Comparison of ENCODE assay signal across 27 mouse cellular contexts in genomic region chr11:101614116-101614515, GRCm38 (mm10). TPM values are rescaled to one million over a fixed set of nuclear protein-coding genes. Genes with fewer than 3 reads are reported as not detected.
DNase-seq lines count a peak whose midpoint lies in the region; ATAC-seq and TF ChIP-seq lines count a peak whose summit lies in the region.
"Had no signal": no experiment of that assay in that cellular context is flagged by ENCODE, and none has a peak within 500 bp of the region (broad histone marks: within the 10 kb centered on the region; RNA-seq: fewer than 3 reads in every experiment).

No protein-coding gene starts in this region.

- 0 out of 2 replicates have a peak overlapping the region, but pooled peaks have one; percentile 19 for H3K27ac ChIP-seq in forebrain, embryonic 12.5 days
- H3K27ac ChIP-seq in forebrain, postnatal 0 days (ENCODE audit: low read depth, low read length), result no peak overlapping the region
- H3K27ac ChIP-seq in forebrain, embryonic 15.5 days (replicated peaks), result 0 out of 2 replicates have a peak overlapping the region, but pooled peaks have one; percentile 30
- H3K27ac ChIP-seq in forebrain, embryonic 10.5 days, result no peak overlapping the region
- H3K27ac ChIP-seq in midbrain, embryonic 12.5 days (replicated peaks), result 0 out of 2 replicates have a peak overlapping the region, but pooled peaks have one; percentile 2
- no peak overlapping the region for H3K27ac ChIP-seq in midbrain, embryonic 16.5 days (ENCODE audit: low read length)
- H3K27ac ChIP-seq: heart, embryonic 15.5 days; hindbrain, embryonic 10.5 days; hindbrain, embryonic 13.5 days had no signal

- no peak overlapping the region for H3K4me2 ChIP-seq in forebrain, embryonic 12.5 days
- H3K4me2 ChIP-seq in forebrain, postnatal 0 days (ENCODE audit: low read depth), result no peak overlapping the region
- H3K4me2 ChIP-seq in forebrain, embryonic 15.5 days (replicated peaks), result no peak overlapping the region
- H3K4me2 ChIP-seq in midbrain, embryonic 12.5 days (replicated peaks), result no peak overlapping the region
- no peak overlapping the region for H3K4me2 ChIP-seq in midbrain, embryonic 16.5 days (ENCODE audit: low read length)
- H3K4me2 ChIP-seq: heart, embryonic 12.5 days; heart, embryonic 15.5 days; hindbrain, embryonic 13.5 days had no signal

- ATAC-seq in forebrain, embryonic 12.5 days (ENCODE audit: low FRiP score), result no peak
- ATAC-seq in forebrain, postnatal 0 days, result no peak
- ATAC-seq in forebrain, embryonic 15.5 days (replicated peaks), result no peak
- ATAC-seq in midbrain, embryonic 12.5 days (ENCODE audit: low FRiP score, low read depth), result no peak
- no peak for ATAC-seq in midbrain, embryonic 16.5 days
- ATAC-seq: activated CD4-positive, CD25-positive, alpha-beta regulatory T cell, adult 4 months; hindbrain, embryonic 16.5 days had no signal

- TF ChIP-seq CTCF in forebrain, postnatal 0 days (IDR thresholded peaks at IDR 0.05; ENCODE audit: low read depth), result no peak

- peaks cover 40% of the 10 kb centered on the region for H3K4me1 ChIP-seq in forebrain, embryonic 12.5 days
- H3K4me1 ChIP-seq in forebrain, postnatal 0 days (ENCODE audit: insufficient read depth), result peaks cover 18% of the 10 kb centered on the region
- H3K4me1 ChIP-seq in forebrain, embryonic 15.5 days, result peaks cover 38% of the 10 kb centered on the region
- H3K4me1 ChIP-seq in forebrain, embryonic 10.5 days, result peaks cover 54% of the 10 kb centered on the region
- H3K4me1 ChIP-seq in midbrain, embryonic 12.5 days, result peaks cover 37% of the 10 kb centered on the region
- peaks cover 17% of the 10 kb centered on the region for H3K4me1 ChIP-seq in midbrain, embryonic 16.5 days (ENCODE audit: control insufficient read depth, insufficient read depth, low read length)

- H3K9me3 ChIP-seq in forebrain, embryonic 12.5 days, result no peaks in the 10 kb centered on the region
- no peaks in the 10 kb centered on the region for H3K9me3 ChIP-seq in forebrain, postnatal 0 days (ENCODE audit: low read length)
- H3K9me3 ChIP-seq in forebrain, embryonic 15.5 days, result no peaks in the 10 kb centered on the region
- no peaks in the 10 kb centered on the region for H3K9me3 ChIP-seq in forebrain, embryonic 10.5 days
- H3K9me3 ChIP-seq in midbrain, embryonic 12.5 days, result no peaks in the 10 kb centered on the region
- H3K9me3 ChIP-seq in midbrain, embryonic 16.5 days (replicated peaks; ENCODE audit: control insufficient read depth, low read length, poor library complexity, severe bottlenecking), result no peaks in the 10 kb centered on the region
- H3K9me3 ChIP-seq: heart, embryonic 12.5 days; heart, embryonic 15.5 days; hindbrain, embryonic 10.5 days; hindbrain, embryonic 13.5 days had no signal

- no peaks in the 10 kb centered on the region for H3K36me3 ChIP-seq in forebrain, embryonic 12.5 days (replicated peaks)
- H3K36me3 ChIP-seq in forebrain, postnatal 0 days (ENCODE audit: insufficient read depth), result no peaks in the 10 kb centered on the region
- no peaks in the 10 kb centered on the region for H3K36me3 ChIP-seq in forebrain, embryonic 15.5 days
- no peaks in the 10 kb centered on the region for H3K36me3 ChIP-seq in forebrain, embryonic 10.5 days (replicated peaks)
- H3K36me3 ChIP-seq in midbrain, embryonic 12.5 days, result no peaks in the 10 kb centered on the region
- no peaks in the 10 kb centered on the region for H3K36me3 ChIP-seq in midbrain, embryonic 16.5 days (ENCODE audit: control insufficient read depth, insufficient read depth, low read length)
- H3K36me3 ChIP-seq: heart, embryonic 12.5 days; heart, embryonic 15.5 days; hindbrain, embryonic 10.5 days; hindbrain, embryonic 13.5 days had no signal

- H3K9ac ChIP-seq in forebrain, embryonic 12.5 days, result no peak overlapping the region
- no peak overlapping the region for H3K9ac ChIP-seq in forebrain, postnatal 0 days
- H3K9ac ChIP-seq in forebrain, embryonic 15.5 days (replicated peaks), result no peak overlapping the region
- H3K9ac ChIP-seq in midbrain, embryonic 12.5 days (replicated peaks), result no peak overlapping the region
- no peak overlapping the region for H3K9ac ChIP-seq in midbrain, embryonic 16.5 days (ENCODE audit: low read depth, low read length)
- H3K9ac ChIP-seq: heart, embryonic 12.5 days; heart, embryonic 15.5 days; hindbrain, embryonic 13.5 days had no signal

- WGBS in forebrain, embryonic 12.5 days, result 33% methylated on average over 4 of the region's 4 CpGs
- 20% methylated on average over 4 of the region's 4 CpGs for WGBS in forebrain, postnatal 0 days
- WGBS in forebrain, embryonic 15.5 days, result 21% methylated on average over 4 of the region's 4 CpGs
- 65% methylated on average over 4 of the region's 4 CpGs for WGBS in forebrain, embryonic 10.5 days
- WGBS in midbrain, embryonic 12.5 days, result 41% methylated on average over 4 of the region's 4 CpGs
- WGBS in midbrain, embryonic 16.5 days, result 25% methylated on average over 4 of the region's 4 CpGs

- no peak for DNase-seq in forebrain, postnatal 0 days
- DNase-seq in forebrain, embryonic 10.5 days (ENCODE audit: extremely low spot score, low spot score), result no peak
- peak; percentile 43 for DNase-seq in retina, postnatal 7 days (ENCODE audit: low read depth, low spot score)
- no peak for DNase-seq in retina, embryonic 14.5 days (ENCODE audit: low spot score)
- DNase-seq: adrenal gland, adult 8-10 months; adrenal gland, postnatal 25 days; cerebellum, adult 18-20 months; cerebellum, adult 9-10 months; cerebellum, postnatal 14 days; gastrocnemius, postnatal 25 days; heart, adult 18-20 months; heart, postnatal 10 days; heart, postnatal 36 days had no signal

- H3K4me3 ChIP-seq in forebrain, embryonic 12.5 days (replicated peaks), result no peak overlapping the region
- H3K4me3 ChIP-seq in forebrain, postnatal 0 days (ENCODE audit: low read depth, low read length), result no peak overlapping the region
- H3K4me3 ChIP-seq in forebrain, embryonic 15.5 days, result no peak overlapping the region
- no peak overlapping the region for H3K4me3 ChIP-seq in forebrain, embryonic 10.5 days
- no peak overlapping the region for H3K4me3 ChIP-seq in midbrain, embryonic 12.5 days
- no peak overlapping the region for H3K4me3 ChIP-seq in midbrain, embryonic 16.5 days (ENCODE audit: low read depth, low read length)
- H3K4me3 ChIP-seq: heart, embryonic 12.5 days; heart, embryonic 15.5 days; hindbrain, embryonic 10.5 days; hindbrain, embryonic 13.5 days had no signal

- no peaks in the 10 kb centered on the region for H3K27me3 ChIP-seq in forebrain, embryonic 12.5 days
- no peaks in the 10 kb centered on the region for H3K27me3 ChIP-seq in forebrain, postnatal 0 days (ENCODE audit: insufficient read depth, low read length)
- H3K27me3 ChIP-seq in forebrain, embryonic 15.5 days, result no peaks in the 10 kb centered on the region
- no peaks in the 10 kb centered on the region for H3K27me3 ChIP-seq in forebrain, embryonic 10.5 days (ENCODE audit: poor library complexity, severe bottlenecking)
- peaks cover 9% of the 10 kb centered on the region; the same call in 1 of the 2 replicates for H3K27me3 ChIP-seq in midbrain, embryonic 12.5 days
- no peaks in the 10 kb centered on the region for H3K27me3 ChIP-seq in midbrain, embryonic 16.5 days (ENCODE audit: control insufficient read depth, insufficient read depth, low read depth, low read length)
- H3K27me3 ChIP-seq: heart, embryonic 15.5 days had no signal

RNA-seq across cellular contexts. Expression of gene Rdm1, which starts 12.9 kb away (rescaled TPM):
- polyA plus RNA-seq in forebrain, embryonic 12.5 days (2016; fragmentation: Nextera tagmentation; extraction: Ambion mirVana), result 50.9 and 58.5 TPM in 2 replicates
- total RNA-seq in forebrain, postnatal 0 days (2014; rRNA removed), result 4.4 and 5.2 TPM in 2 replicates
- polyA plus RNA-seq in forebrain, postnatal 0 days (2015; fragmentation: Nextera tagmentation; extraction: Ambion mirVana), result 8.6 and 9.0 TPM in 2 replicates
- polyA plus RNA-seq in forebrain, embryonic 15.5 days (2015; fragmentation: Nextera tagmentation; extraction: Ambion mirVana), result 31.0 and 34.6 TPM in 2 replicates
- 30.7 and 33.9 TPM in 2 replicates for polyA plus RNA-seq in forebrain, embryonic 10.5 days (2016; fragmentation: Nextera tagmentation; extraction: Ambion mirVana)
- polyA plus RNA-seq in midbrain, embryonic 12.5 days (2016; fragmentation: Nextera tagmentation; extraction: Ambion mirVana), result 41.9 and 48.9 TPM in 2 replicates
- 10.6 and 10.7 TPM in 2 replicates for polyA plus RNA-seq in midbrain, embryonic 16.5 days (2015; fragmentation: Nextera tagmentation; extraction: Ambion mirVana)

RNA-seq across cellular contexts. Expression of gene Gm11634, which starts 15.1 kb away (rescaled TPM):
- polyA plus RNA-seq in forebrain, embryonic 12.5 days (2016; fragmentation: Nextera tagmentation; extraction: Ambion mirVana), result not detected in 2 replicates
- not detected in 2 replicates for total RNA-seq in forebrain, postnatal 0 days (2014; rRNA removed)
- polyA plus RNA-seq in forebrain, postnatal 0 days (2015; fragmentation: Nextera tagmentation; extraction: Ambion mirVana), result not detected in 2 replicates
- not detected in 2 replicates for polyA plus RNA-seq in forebrain, embryonic 15.5 days (2015; fragmentation: Nextera tagmentation; extraction: Ambion mirVana)
- polyA plus RNA-seq in forebrain, embryonic 10.5 days (2016; fragmentation: Nextera tagmentation; extraction: Ambion mirVana), result not detected in 2 replicates
- not detected in 2 replicates for polyA plus RNA-seq in midbrain, embryonic 12.5 days (2016; fragmentation: Nextera tagmentation; extraction: Ambion mirVana)
- polyA plus RNA-seq in midbrain, embryonic 16.5 days (2015; fragmentation: Nextera tagmentation; extraction: Ambion mirVana), result not detected in 2 replicates
- total RNA-seq: adrenal gland, adult 8-10 months; adrenal gland, postnatal 25 days; ES-E14; gastrocnemius, adult 8-10 months; gastrocnemius, postnatal 25 days; heart, adult 18-20 months; heart, postnatal 10 days; heart, postnatal 36 days had no signal
- polyA plus RNA-seq: activated CD4-positive, CD25-positive, alpha-beta regulatory T cell, adult 4 months; embryonic facial prominence, embryonic 11.5 days; embryonic facial prominence, embryonic 14.5 days; heart, embryonic 12.5 days; heart, embryonic 15.5 days; hindbrain, embryonic 10.5 days; hindbrain, embryonic 13.5 days; hindbrain, embryonic 16.5 days had no signal

RNA-seq across cellular contexts. Expression of gene Tmem106a, which starts 32.1 kb away (rescaled TPM):
- 1.8 and 3.0 TPM in 2 replicates for polyA plus RNA-seq in forebrain, embryonic 12.5 days (2016; fragmentation: Nextera tagmentation; extraction: Ambion mirVana)
- 0.77 and 3.5 TPM in 2 replicates for total RNA-seq in forebrain, postnatal 0 days (2014; rRNA removed)
- 2.5 and 3.4 TPM in 2 replicates for polyA plus RNA-seq in forebrain, postnatal 0 days (2015; fragmentation: Nextera tagmentation; extraction: Ambion mirVana)
- polyA plus RNA-seq in forebrain, embryonic 15.5 days (2015; fragmentation: Nextera tagmentation; extraction: Ambion mirVana), result 2.0 and 2.3 TPM in 2 replicates
- 1.5 and 1.8 TPM in 2 replicates for polyA plus RNA-seq in forebrain, embryonic 10.5 days (2016; fragmentation: Nextera tagmentation; extraction: Ambion mirVana)
- polyA plus RNA-seq in midbrain, embryonic 12.5 days (2016; fragmentation: Nextera tagmentation; extraction: Ambion mirVana), result 3.4 and 4.5 TPM in 2 replicates
- 2.2 and 3.2 TPM in 2 replicates for polyA plus RNA-seq in midbrain, embryonic 16.5 days (2015; fragmentation: Nextera tagmentation; extraction: Ambion mirVana)

RNA-seq across cellular contexts. Expression of gene Arl4d, which starts 51.2 kb away (rescaled TPM):
- polyA plus RNA-seq in forebrain, embryonic 12.5 days (2016; fragmentation: Nextera tagmentation; extraction: Ambion mirVana), result 16.2 and 24.1 TPM in 2 replicates
- total RNA-seq in forebrain, postnatal 0 days (2014; rRNA removed), result 22.5 and 28.3 TPM in 2 replicates
- 13.4 and 15.7 TPM in 2 replicates for polyA plus RNA-seq in forebrain, postnatal 0 days (2015; fragmentation: Nextera tagmentation; extraction: Ambion mirVana)
- polyA plus RNA-seq in forebrain, embryonic 15.5 days (2015; fragmentation: Nextera tagmentation; extraction: Ambion mirVana), result 45.8 TPM in 2 replicates
- polyA plus RNA-seq in forebrain, embryonic 10.5 days (2016; fragmentation: Nextera tagmentation; extraction: Ambion mirVana), result 2.4 and 3.1 TPM in 2 replicates
- polyA plus RNA-seq in midbrain, embryonic 12.5 days (2016; fragmentation: Nextera tagmentation; extraction: Ambion mirVana), result 6.5 and 8.4 TPM in 2 replicates
- polyA plus RNA-seq in midbrain, embryonic 16.5 days (2015; fragmentation: Nextera tagmentation; extraction: Ambion mirVana), result 6.2 and 6.8 TPM in 2 replicates

Comparison
In these comparisons a context has a peak if more than half of its experiments do, and no peak if none do; other contexts are left out.
1. H3K27ac ChIP-seq: peak in forebrain, embryonic 12.5 days (single experiment), forebrain, embryonic 15.5 days (single experiment) and midbrain, embryonic 12.5 days (single experiment); none in forebrain, postnatal 0 days (single experiment), forebrain, embryonic 10.5 days (single experiment) and midbrain, embryonic 16.5 days (single experiment).